Mouse (Mus musculus) midbrain, embryonic 14.5 days (tissue): ENCODE results near the gene Lmo3. TPM values are rescaled to one million over a fixed set of nuclear protein-coding genes. Genes with fewer than 3 reads are reported as not detected.

ENCODE experiments used
- ATAC-seq: fragments of 200-750 bp; cut with Nextera tagmentation; 2 replicates; pipeline ENCODE4 v1.8.0; 2017; ENCODE audit warnings: moderate number of reproducible peaks, moderate library complexity; ENCODE audit not compliant: low FRiP score, low TSS enrichment
- DNase-seq: peaks from one replicate; pipeline ENCODE4 v3.0.0-alpha.2; 2015
- H3K27ac ChIP-seq: fragments of 300-500 bp; sonication (generic); replicated peaks from 2 replicates; pipeline ENCODE4 v1.5.1; 2014; ENCODE audit warnings: mild to moderate bottlenecking, low read depth, low read length, moderate library complexity
- H3K27me3 ChIP-seq: fragments of 300-500 bp; sonication (generic); 2 replicates; pipeline ENCODE4 v1.6.1; 2014; ENCODE audit warnings: low read length, control low read depth, mixed read lengths; ENCODE audit not compliant: control insufficient read depth, insufficient read depth
- H3K36me3 ChIP-seq: fragments of 300-500 bp; sonication (generic); 2 replicates; pipeline ENCODE4 v1.6.1; 2014; ENCODE audit warnings: low read length, control low read depth; ENCODE audit not compliant: control insufficient read depth, insufficient read depth
- H3K4me1 ChIP-seq: fragments of 300-500 bp; sonication (generic); 2 replicates; pipeline ENCODE4 v1.6.1; 2014; ENCODE audit warnings: mild to moderate bottlenecking, antibody characterized with exemption, low read length, control low read depth; ENCODE audit not compliant: control insufficient read depth, insufficient read depth
- H3K4me2 ChIP-seq: fragments of 300-500 bp; sonication (generic); 2 replicates; pipeline ENCODE4 v1.6.1; 2014; ENCODE audit warnings: mild to moderate bottlenecking, low read length, moderate library complexity
- H3K4me3 ChIP-seq: fragments of 300-500 bp; sonication (generic); replicated peaks from 2 replicates; pipeline ENCODE4 v1.5.1; 2014; ENCODE audit warnings: low read depth, low read length
- H3K9ac ChIP-seq: fragments of 300-500 bp; sonication (generic); replicated peaks from 2 replicates; pipeline ENCODE4 v1.6.1; 2014; ENCODE audit warnings: mild to moderate bottlenecking, low read length, moderate library complexity
- H3K9me3 ChIP-seq: fragments of 300-500 bp; sonication (generic); 2 replicates; pipeline ENCODE4 v1.6.1; 2016; ENCODE audit warnings: low read length, control low read depth, mixed read lengths; ENCODE audit not compliant: control insufficient read depth
- WGBS: fragments of 180-500 bp; shearing (Covaris S2); extraction: QIAGEN DNeasy Blood & Tissue Kit; methylation state at CpG from one replicate; pipeline ENCODE4 v1.1.7; 2014; 5-methylcytosine and 5-hydroxymethylcytosine counted together
- polyA plus RNA-seq: library from polyadenylated mRNA; unstranded; fragments of >200 nt; fragmentation: Nextera tagmentation; extraction: Ambion mirVana; gene quantifications from 2 replicates; pipeline ENCODE4 v1.2.1, GENCODE M21; 2014

Gene Lmo3
- polyA plus RNA-seq, 1 experiment from 2014 or later, result 218 TPM

- ATAC-seq, result no peak
- WGBS, result 94% methylated on average over 2 of the region's 2 CpGs
- no peak for DNase-seq
Measured at GRCm38 (mm10) chr6:138371176-138371575, 210.6 kb downstream of the Lmo3 start.

GRCm38 (mm10) chr6:138364111-138364510 is 217.7 kb downstream of the Lmo3 start:
- ATAC-seq, result no peak

More at GRCm38 (mm10) chr6:138371176-138371575, 210.6 kb downstream of the Lmo3 start:
- Histone ChIP-seq H3K36me3 (peaks cover 9% of the 10 kb centered on the region; the same call in 1 of the 2 replicates), H3K27me3 (no peaks in the 10 kb centered on the region), H3K4me2 (no peak overlapping the region), H3K4me3 (no peak overlapping the region), H3K27ac (no peak overlapping the region), H3K9ac (no peak overlapping the region), H3K9me3 (no peaks in the 10 kb centered on the region), H3K4me1 (no peaks in the 10 kb centered on the region)

GRCm38 (mm10) chr6:138350587-138351345 is 231.0 kb downstream of the Lmo3 start:
- ATAC-seq (no peak), DNase-seq (no peak)
- Histone ChIP-seq H3K4me2 (no peak overlapping the region), H3K4me3 (no peak overlapping the region), H3K4me1 (no peaks in the 10 kb centered on the region), H3K9me3 (no peaks in the 10 kb centered on the region), H3K36me3 (no peaks in the 10 kb centered on the region), H3K27ac (no peak overlapping the region), H3K9ac (no peak overlapping the region), H3K27me3 (no peaks in the 10 kb centered on the region)
- 92% methylated on average over 3 of the region's 3 CpGs for WGBS

More at GRCm38 (mm10) chr6:138364111-138364510, 217.7 kb downstream of the Lmo3 start:
- peak; percentile 7 for DNase-seq
- Histone ChIP-seq H3K9me3 (no peaks in the 10 kb centered on the region), H3K4me1 (no peaks in the 10 kb centered on the region), H3K9ac (no peak overlapping the region), H3K27me3 (no peaks in the 10 kb centered on the region), H3K4me3 (no peak overlapping the region), H3K36me3 (0 out of 2 replicates have a peak, but pooled peaks cover 3% of the 10 kb centered on the region), H3K27ac (no peak overlapping the region), H3K4me2 (no peak overlapping the region)
- WGBS, result 70% methylated on average over 5 of the region's 5 CpGs

GRCm38 (mm10) chr6:138346558-138346957 is 235.2 kb downstream of the Lmo3 start:
- no peak overlapping the region for H3K27ac ChIP-seq
- no peak overlapping the region for H3K4me3 ChIP-seq
- DNase-seq (no peak), ATAC-seq (no peak)
- no peaks in the 10 kb centered on the region for H3K4me1 ChIP-seq
- H3K27me3 ChIP-seq, result no peaks in the 10 kb centered on the region
- no peak overlapping the region for H3K9ac ChIP-seq
- no peak overlapping the region for H3K4me2 ChIP-seq
- WGBS, result 88% methylated on average over 4 of the region's 4 CpGs
- H3K9me3 ChIP-seq, result 0 out of 2 replicates have a peak, but pooled peaks cover 3% of the 10 kb centered on the region
- no peaks in the 10 kb centered on the region for H3K36me3 ChIP-seq

- no peak overlapping the region for H3K9ac ChIP-seq
- 82% methylated on average over 4 of the region's 4 CpGs for WGBS
- no peaks in the 10 kb centered on the region for H3K4me1 ChIP-seq
- no peak overlapping the region for H3K4me3 ChIP-seq
- no peaks in the 10 kb centered on the region for H3K36me3 ChIP-seq
- no peaks in the 10 kb centered on the region for H3K9me3 ChIP-seq
- DNase-seq (no peak), ATAC-seq (no peak)
- no peak overlapping the region for H3K27ac ChIP-seq
- no peaks in the 10 kb centered on the region for H3K27me3 ChIP-seq
- no peak overlapping the region for H3K4me2 ChIP-seq
Measured at GRCm38 (mm10) chr6:138335858-138336257, 245.9 kb downstream of the Lmo3 start.

- no peak overlapping the region for H3K9ac ChIP-seq
- H3K27me3 ChIP-seq, result no peaks in the 10 kb centered on the region
- no peaks in the 10 kb centered on the region for H3K9me3 ChIP-seq
- no peak overlapping the region for H3K27ac ChIP-seq
- peak; percentile 41 for DNase-seq
- no peak overlapping the region for H3K4me2 ChIP-seq
- 75% methylated on average over 7 of the region's 7 CpGs for WGBS
- H3K36me3 ChIP-seq, result no peaks in the 10 kb centered on the region
- no peak overlapping the region for H3K4me3 ChIP-seq
- no peaks in the 10 kb centered on the region for H3K4me1 ChIP-seq
- no peak for ATAC-seq
Measured at GRCm38 (mm10) chr6:138333991-138334390, 247.8 kb downstream of the Lmo3 start.

- H3K4me1 ChIP-seq, result no peaks in the 10 kb centered on the region
- H3K36me3 ChIP-seq, result no peaks in the 10 kb centered on the region
- no peak overlapping the region for H3K4me3 ChIP-seq
- peak; percentile 13 for DNase-seq
- ATAC-seq, result no peak
- no peak overlapping the region for H3K4me2 ChIP-seq
- no peak overlapping the region for H3K9ac ChIP-seq
- H3K27ac ChIP-seq, result no peak overlapping the region
- no peaks in the 10 kb centered on the region for H3K27me3 ChIP-seq
- H3K9me3 ChIP-seq, result no peaks in the 10 kb centered on the region
- 45% methylated on average over 3 of the region's 3 CpGs for WGBS
Measured at GRCm38 (mm10) chr6:138325744-138326400, 255.9 kb downstream of the Lmo3 start.

- no peak overlapping the region for H3K27ac ChIP-seq
- no peak overlapping the region for H3K9ac ChIP-seq
- ATAC-seq, result no peak
- WGBS, result 73% methylated on average over 3 of the region's 3 CpGs
- H3K4me3 ChIP-seq, result no peak overlapping the region
- H3K4me2 ChIP-seq, result no peak overlapping the region
- no peak for DNase-seq
- H3K36me3 ChIP-seq, result no peaks in the 10 kb centered on the region
- H3K9me3 ChIP-seq, result no peaks in the 10 kb centered on the region
- no peaks in the 10 kb centered on the region for H3K4me1 ChIP-seq
- H3K27me3 ChIP-seq, result no peaks in the 10 kb centered on the region
Measured at GRCm38 (mm10) chr6:138325145-138325544, 256.6 kb downstream of the Lmo3 start.
